Mouse (Mus musculus) heart, postnatal 4 days (tissue): Measurements from ENCODE around the gene Fam222a. TPM values are rescaled to one million over a fixed set of nuclear protein-coding genes. Genes with fewer than 3 reads are reported as not detected.

Experiments
- DNase-seq: peaks from one replicate; pipeline ENCODE4 v3.0.0; 2021
- total RNA-seq, 2 experiments: library from RNA; stranded (reverse); gene quantifications; 2 replicates each; pipeline ENCODE4 v1.2.3; 2021

Fam222a gene
- total RNA-seq, 2 experiments from 2014 or later, result 6.0 to 7.0 TPM

DNA sequence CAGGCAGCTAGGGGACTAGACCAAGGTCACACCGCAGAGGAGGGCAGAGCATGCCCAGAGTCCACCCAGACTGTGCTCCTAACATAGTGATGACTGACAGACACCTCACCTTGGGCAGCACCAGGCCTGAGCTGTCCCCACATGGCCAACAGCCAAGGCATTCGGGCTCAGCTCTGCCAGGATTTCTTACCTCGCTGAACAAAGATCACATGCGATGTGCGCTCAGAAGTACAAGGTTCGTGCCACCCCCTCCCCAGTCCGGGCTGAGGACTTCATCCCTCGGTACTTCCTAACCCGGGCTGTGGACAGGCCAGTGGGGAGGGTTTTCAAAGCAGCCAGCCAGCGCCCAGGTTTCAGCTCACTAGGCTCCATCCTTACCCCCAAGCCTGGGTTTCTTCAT lies 89.6 kb downstream of the Fam222a start:
- DNase-seq, result no peak

DNA sequence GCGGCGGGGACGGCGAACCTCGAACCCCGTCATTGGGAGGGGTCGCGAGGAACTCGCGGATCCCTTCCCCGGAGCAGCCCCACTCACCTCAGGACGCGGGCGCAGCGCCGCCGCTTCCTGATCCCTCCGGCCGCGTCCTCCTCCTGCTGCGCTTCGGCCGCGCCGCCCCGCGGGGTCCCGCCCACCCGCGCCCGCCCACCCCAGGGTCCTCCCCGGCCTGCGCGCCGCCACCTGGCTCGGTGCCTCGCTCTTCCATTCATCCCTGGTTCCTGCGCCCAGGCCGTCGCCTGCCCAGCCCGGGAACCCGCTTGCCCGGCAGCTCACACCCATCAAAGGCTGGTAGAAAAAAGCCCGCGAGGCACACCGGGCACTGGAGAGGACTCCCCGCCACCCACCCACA lies 90.4 kb downstream of the Fam222a start, which contains the start of gene Trpv4:
TSS of gene Trpv4 (minus strand) at position 167 of the 400 bp plus-strand sequence.
- DNase-seq, result peak; percentile 43

DNA sequence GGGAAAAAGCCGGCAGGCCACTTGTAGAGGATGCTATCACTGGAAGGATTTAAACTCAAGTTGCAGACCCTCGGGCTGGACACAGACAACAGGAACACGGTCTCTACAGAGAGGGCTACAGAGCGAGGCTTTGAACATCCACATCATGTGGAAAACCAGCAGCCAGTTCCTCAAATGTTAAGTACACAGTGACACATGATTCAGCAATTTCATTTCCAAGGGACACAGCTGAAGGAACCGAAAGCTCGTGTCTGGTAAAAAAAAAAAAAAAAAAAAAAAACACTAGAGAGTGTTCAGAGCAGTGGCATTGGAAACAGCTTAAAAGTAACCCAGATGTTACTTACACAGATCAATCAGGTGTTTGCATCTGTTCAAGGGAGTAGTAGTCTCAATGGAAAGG lies 93.2 kb downstream of the Fam222a start:
- no peak for DNase-seq

Other genes with a start within 250 kb of the Fam222a start
- gene Kctd10, start 187.5 kb upstream of the Fam222a start, total RNA-seq, result 10 to 100 TPM; 76.1 to 80.1 TPM
- gene Ube3b, start 187.4 kb upstream of the Fam222a start, total RNA-seq, result 10 to 100 TPM; 74.3 to 76.3 TPM
- 10 to 100 TPM; 12.8 to 12.9 TPM for gene Mmab, start 124.0 kb upstream of the Fam222a start, total RNA-seq
- 10 to 100 TPM; 14.8 to 18.2 TPM for gene Mvk, start 123.7 kb upstream of the Fam222a start, total RNA-seq
- gene Trpv4, start 90.4 kb downstream of the Fam222a start, total RNA-seq, result 1 to 10 TPM; 2.8 to 3.1 TPM
- gene Gltp, start 123.0 kb downstream of the Fam222a start, total RNA-seq, result 10 to 100 TPM; 24.4 to 26.8 TPM
- gene Tchp, start 139.7 kb downstream of the Fam222a start, total RNA-seq, result 1 to 10 TPM; 5.3 to 6.8 TPM
- 10 to 100 TPM; 60.6 to 60.8 TPM for gene Ankrd13a, start 206.7 kb downstream of the Fam222a start, total RNA-seq
- gene Git2, start 207.5 kb downstream of the Fam222a start, total RNA-seq, result 10 to 100 TPM; 38.8 to 49.5 TPM